Mouse (Mus musculus): ENCODE results near the gene Hist2h2ab.

DNA sequence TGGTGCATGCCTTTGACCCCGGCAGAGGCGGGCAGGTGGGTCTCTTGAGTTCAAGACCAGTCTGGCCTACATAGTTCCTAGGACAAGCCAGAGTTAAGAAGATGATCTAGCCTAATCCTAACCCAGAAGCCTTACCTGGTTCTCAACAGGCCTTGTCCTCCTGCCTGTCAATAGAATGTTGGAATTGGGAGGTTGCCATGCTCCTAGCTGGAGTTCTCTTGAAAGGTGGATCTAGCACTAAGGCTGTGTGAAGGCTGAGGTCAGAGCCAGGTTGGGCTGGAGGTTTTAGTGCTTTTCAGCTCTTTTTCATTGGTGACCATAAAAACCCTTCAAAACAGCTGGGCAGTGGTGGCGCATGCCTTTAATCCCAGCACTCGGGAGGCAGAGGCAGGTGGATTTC is 41.2 kb upstream of the Hist2h2ab start:
- no peak for TF ChIP-seq CTCF (IDR thresholded peaks at IDR 0.05; ENCODE audit: extremely low read depth, insufficient read depth, low read length)
- no peak for TF ChIP-seq POLR2A (IDR thresholded peaks at IDR 0.05; ENCODE audit: extremely low read depth, insufficient read depth, low read length)
